Mouse (Mus musculus) kidney, adult 2 months (tissue): Measurements from ENCODE around the gene Sgf29. TPM values are rescaled to one million over a fixed set of nuclear protein-coding genes. Genes with fewer than 3 reads are reported as not detected.

Source experiments
- DNase-seq: peaks from one replicate; pipeline ENCODE4 v3.0.0; 2021
- H3K27ac ChIP-seq: fragments of 200-500 bp; 2 replicates; pipeline ENCODE4 v1.5.1; 2012; ENCODE audit warnings: low read depth, low read length, control low read depth, inconsistent platforms; ENCODE audit not compliant: insufficient read depth
- H3K27me3 ChIP-seq: fragments of 200-500 bp; replicated peaks from 2 replicates; pipeline ENCODE4 v1.6.1; 2012; ENCODE audit warnings: mild to moderate bottlenecking, moderate library complexity, low read length, inconsistent platforms; ENCODE audit not compliant: control insufficient read depth, insufficient read depth
- H3K36me3 ChIP-seq: fragments of 200-500 bp; 2 replicates; pipeline ENCODE4 v1.6.1; 2012; ENCODE audit warnings: mild to moderate bottlenecking, moderate library complexity, low read length, inconsistent platforms; ENCODE audit not compliant: control insufficient read depth, insufficient read depth
- H3K4me1 ChIP-seq: fragments of 200-500 bp; 2 replicates; pipeline ENCODE4 v1.6.1; 2011; ENCODE audit warnings: low read length; ENCODE audit not compliant: control insufficient read depth, insufficient read depth
- H3K4me3 ChIP-seq: fragments of 200-500 bp; 2 replicates; pipeline ENCODE4 v1.5.1; 2011; ENCODE audit warnings: mild to moderate bottlenecking, low read depth, low read length, control low read depth; ENCODE audit not compliant: insufficient read depth
- CTCF ChIP-seq: fragments of 200-500 bp; conservative IDR thresholded peaks from 2 replicates; pipeline ENCODE4 v1.5.1; 2011; ENCODE audit warnings: low read depth, mild to moderate bottlenecking, control low read depth, low read length, moderate library complexity, mixed read lengths; ENCODE audit not compliant: insufficient read depth, insufficient read length
- POLR2A ChIP-seq: fragments of 200-500 bp; IDR thresholded peaks from one replicate; pipeline ENCODE4 v1.6.1; 2011; ENCODE audit warnings: low read depth, low read length, control low read depth
- WGBS: fragments of 180-500 bp; shearing (Covaris S2); methylation state at CpG from one replicate; pipeline ENCODE4 v1.1.7; 2018; 5-methylcytosine and 5-hydroxymethylcytosine counted together
- polyA plus RNA-seq: library from polyadenylated mRNA; depleted of rRNA; stranded (reverse); fragments of >200 nt; gene quantifications from 2 replicates; pipeline ENCODE4 v1.2.3, GENCODE M21; 2012

Sgf29 gene
- polyA plus RNA-seq, 1 experiment: 28.1 TPM

GRCm38 (mm10) chr7:126689021-126689420 lies 39.9 kb downstream of the Sgf29 start:
- 83% methylated on average over 3 of the region's 3 CpGs for WGBS
- no peak for DNase-seq
- H3K36me3 ChIP-seq: no peaks in the 10 kb centered on the region

GRCm38 (mm10) chr7:126690737-126691136 lies 41.6 kb downstream of the Sgf29 start:
- Histone ChIP-seq H3K4me3 (no peak overlapping the region), H3K27me3 (no peaks in the 10 kb centered on the region), H3K27ac (no peak overlapping the region), H3K36me3 (no peaks in the 10 kb centered on the region), H3K4me1 (no peaks in the 10 kb centered on the region; the same call in 1 of the 2 replicates)
- 55% methylated on average over 3 of the region's 3 CpGs for WGBS
- TF ChIP-seq POLR2A: no peak
- no peak for TF ChIP-seq CTCF
- DNase-seq: peak; percentile 83

More at GRCm38 (mm10) chr7:126689021-126689420, 39.9 kb downstream of the Sgf29 start:
- H3K27me3 ChIP-seq: no peaks in the 10 kb centered on the region
- H3K4me1 ChIP-seq: no peaks in the 10 kb centered on the region; the same call in 1 of the 2 replicates
- no peak overlapping the region for H3K4me3 ChIP-seq
- no peak for TF ChIP-seq CTCF
- TF ChIP-seq POLR2A: no peak
- no peak overlapping the region for H3K27ac ChIP-seq

GRCm38 (mm10) chr7:126691676-126692075 lies 42.6 kb downstream of the Sgf29 start:
- WGBS: 76% methylated on average over 5 of the region's 5 CpGs
- Histone ChIP-seq H3K36me3 (no peaks in the 10 kb centered on the region), H3K4me1 (peaks cover 4% of the 10 kb centered on the region; the same call in 1 of the 2 replicates), H3K27me3 (no peaks in the 10 kb centered on the region), H3K4me3 (no peak overlapping the region), H3K27ac (no peak overlapping the region)
- TF ChIP-seq POLR2A (no peak), CTCF (no peak)
- no peak for DNase-seq

- 96% methylated on average over 26 of the region's 26 CpGs for WGBS
Observed at GRCm38 (mm10) chr7:126692426-126692825, 43.3 kb downstream of the Sgf29 start.

GRCm38 (mm10) chr7:126693256-126693655 lies 44.1 kb downstream of the Sgf29 start:
- TF ChIP-seq POLR2A: no peak
- peak; percentile 96 for TF ChIP-seq CTCF
- no peaks in the 10 kb centered on the region for H3K36me3 ChIP-seq
- H3K4me3 ChIP-seq: no peak overlapping the region
- 17% methylated on average over 3 of the region's 3 CpGs for WGBS
- H3K27ac ChIP-seq: no peak overlapping the region
- DNase-seq: peak; percentile 91
- H3K27me3 ChIP-seq: no peaks in the 10 kb centered on the region
- peaks cover 4% of the 10 kb centered on the region; the same call in 1 of the 2 replicates for H3K4me1 ChIP-seq

More at GRCm38 (mm10) chr7:126692426-126692825, 43.3 kb downstream of the Sgf29 start:
- peaks cover 4% of the 10 kb centered on the region; the same call in 1 of the 2 replicates for H3K4me1 ChIP-seq
- TF ChIP-seq POLR2A (no peak), CTCF (no peak)
- H3K36me3 ChIP-seq: no peaks in the 10 kb centered on the region
- no peak overlapping the region for H3K27ac ChIP-seq
- no peaks in the 10 kb centered on the region for H3K27me3 ChIP-seq
- DNase-seq: no peak
- no peak overlapping the region for H3K4me3 ChIP-seq

GRCm38 (mm10) chr7:126693781-126694180 lies 44.7 kb downstream of the Sgf29 start:
- Histone ChIP-seq H3K27ac (no peak overlapping the region), H3K4me3 (no peak overlapping the region), H3K4me1 (peaks cover 4% of the 10 kb centered on the region; the same call in 1 of the 2 replicates), H3K27me3 (no peaks in the 10 kb centered on the region), H3K36me3 (no peaks in the 10 kb centered on the region)
- no peak for DNase-seq
- TF ChIP-seq POLR2A: no peak
- TF ChIP-seq CTCF: no peak
- WGBS: 79% methylated on average over 7 of the region's 7 CpGs

GRCm38 (mm10) chr7:126694441-126695051 lies 45.4 kb downstream of the Sgf29 start:
- Histone ChIP-seq H3K27ac (no peak overlapping the region), H3K36me3 (no peaks in the 10 kb centered on the region), H3K27me3 (no peaks in the 10 kb centered on the region), H3K4me1 (peaks cover 4% of the 10 kb centered on the region; the same call in 1 of the 2 replicates), H3K4me3 (no peak overlapping the region)
- WGBS: 48% methylated on average over 10 of the region's 10 CpGs
- TF ChIP-seq POLR2A (no peak), CTCF (no peak)
- no peak for DNase-seq
